Mouse (Mus musculus): ENCODE results near the gene Pip4k2b. TPM values are rescaled to one million over a fixed set of nuclear protein-coding genes. Genes with fewer than 3 reads are reported as not detected.

Pip4k2b gene
- total and polyA plus RNA-seq, 2 experiments from 2014 or later, result 5.2 to 166 TPM

DNA sequence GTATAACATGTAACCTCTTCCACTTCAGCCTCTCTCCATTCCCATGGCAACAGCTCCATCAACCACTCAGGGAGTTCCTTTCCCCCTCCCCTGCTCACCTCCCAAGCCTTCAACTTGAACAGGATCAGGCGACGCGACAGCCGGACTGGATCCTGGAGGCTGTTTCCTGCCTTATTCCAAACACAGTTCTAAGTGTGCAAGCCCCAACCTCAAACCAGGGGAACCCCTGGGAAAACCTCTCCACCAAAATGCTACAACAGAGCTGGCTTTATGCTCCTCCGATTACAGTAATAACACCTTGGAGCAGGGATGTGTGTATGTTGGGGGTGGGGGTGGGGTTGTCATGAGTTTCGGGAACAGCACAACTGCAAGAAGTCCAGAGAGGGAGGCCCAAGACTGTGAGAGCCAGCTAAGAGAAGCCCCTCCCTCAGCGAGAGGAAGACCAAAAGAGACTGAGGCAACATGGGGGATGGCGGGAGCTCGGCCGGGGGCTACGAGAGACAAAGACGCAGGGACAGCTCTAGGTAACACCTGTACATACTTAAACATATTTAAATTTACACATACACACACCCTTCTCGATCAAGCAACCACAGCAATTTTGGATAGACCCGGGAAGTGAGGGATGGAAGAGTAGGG, 46.5 kb downstream of the Pip4k2b start:
- H3K4me1 ChIP-seq (ENCODE audit: insufficient read depth, low read length), result peaks cover 34% of the 10 kb centered on the region
- WGBS, result 0% methylated on average over 14 of the region's 14 CpGs
- no peak for TF ChIP-seq CTCF (IDR thresholded peaks at IDR 0.05)
- no peaks in the 10 kb centered on the region for H3K36me3 ChIP-seq (ENCODE audit: insufficient read depth, low read length)
- H3K27ac ChIP-seq (ENCODE audit: low read depth, low read length), result peak overlapping the region; percentile 98
- peak overlapping the region; percentile 98 for H3K9ac ChIP-seq (replicated peaks; ENCODE audit: low read length, poor library complexity, severe bottlenecking)
- DNase-seq (ENCODE audit: low spot score) (peak; percentile 54), ATAC-seq (ENCODE audit: low FRiP score) (no peak)
- H3K9me3 ChIP-seq (ENCODE audit: low read length), result no peaks in the 10 kb centered on the region
- peak overlapping the region; percentile 83 for H3K4me3 ChIP-seq (ENCODE audit: low read depth, low read length)
- no peaks in the 10 kb centered on the region for H3K27me3 ChIP-seq (ENCODE audit: insufficient read depth, low read length)
- peak overlapping the region; percentile 83 for H3K4me2 ChIP-seq (ENCODE audit: low read depth, low read length, poor library complexity, severe bottlenecking)

GRCm38 (mm10) chr11:97697199-97697890, 47.2 kb downstream of the Pip4k2b start:
- WGBS, result 51% methylated on average over 11 of the region's 11 CpGs
- peaks cover 34% of the 10 kb centered on the region for H3K4me1 ChIP-seq (ENCODE audit: insufficient read depth, low read length)
- H3K36me3 ChIP-seq (ENCODE audit: insufficient read depth, low read length), result peaks cover 3% of the 10 kb centered on the region; the same call in 1 of the 2 replicates
- DNase-seq (ENCODE audit: low spot score) (no peak), ATAC-seq (ENCODE audit: low FRiP score) (no peak)
- TF ChIP-seq CTCF (IDR thresholded peaks at IDR 0.05), result no peak
- H3K4me2 ChIP-seq (ENCODE audit: low read depth, low read length, poor library complexity, severe bottlenecking), result peak overlapping the region; percentile 83
- H3K9me3 ChIP-seq (ENCODE audit: low read length), result no peaks in the 10 kb centered on the region
- H3K27me3 ChIP-seq (ENCODE audit: insufficient read depth, low read length), result no peaks in the 10 kb centered on the region
- H3K9ac ChIP-seq (replicated peaks; ENCODE audit: low read length, poor library complexity, severe bottlenecking), result peak overlapping the region; percentile 98
- H3K4me3 ChIP-seq (ENCODE audit: low read depth, low read length), result peak overlapping the region; percentile 83
- peak overlapping the region; percentile 98 for H3K27ac ChIP-seq (ENCODE audit: low read depth, low read length)

DNA sequence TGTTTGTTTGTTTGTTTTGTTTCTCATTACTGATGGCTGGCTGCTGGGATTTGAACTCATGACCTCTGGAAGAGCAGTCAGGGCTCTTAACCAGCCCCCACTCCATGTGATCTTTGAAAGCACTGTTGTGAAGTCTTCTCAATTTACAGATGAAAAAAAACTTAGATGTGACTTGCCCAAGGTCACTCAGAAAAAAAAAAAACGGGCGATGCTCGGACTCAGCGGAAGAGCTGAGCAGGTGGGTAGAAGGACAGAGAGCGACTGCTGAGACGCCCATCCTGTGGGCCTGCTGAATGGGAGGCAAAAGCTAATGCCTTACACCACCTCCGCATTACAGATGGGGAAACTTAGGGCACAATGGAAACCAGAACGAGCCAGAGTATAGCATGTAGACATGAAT, 47.8 kb downstream of the Pip4k2b start:
- WGBS, result 65% methylated on average over 8 of the region's 8 CpGs
- no peak for ATAC-seq (ENCODE audit: low FRiP score)
- peak overlapping the region; percentile 49 for H3K4me2 ChIP-seq (ENCODE audit: low read depth, low read length, poor library complexity, severe bottlenecking)
- H3K9ac ChIP-seq (replicated peaks; ENCODE audit: low read length, poor library complexity, severe bottlenecking), result no peak overlapping the region
- no peak overlapping the region for H3K4me3 ChIP-seq (ENCODE audit: low read depth, low read length)
- H3K9me3 ChIP-seq (ENCODE audit: low read length), result no peaks in the 10 kb centered on the region
- H3K27ac ChIP-seq (ENCODE audit: low read depth, low read length), result no peak overlapping the region
- peaks cover 30% of the 10 kb centered on the region for H3K4me1 ChIP-seq (ENCODE audit: insufficient read depth, low read length)
- H3K27me3 ChIP-seq (ENCODE audit: insufficient read depth, low read length), result no peaks in the 10 kb centered on the region
- DNase-seq (ENCODE audit: low spot score), result no peak
- TF ChIP-seq CTCF (IDR thresholded peaks at IDR 0.05), result no peak
- peaks cover 10% of the 10 kb centered on the region for H3K36me3 ChIP-seq (ENCODE audit: insufficient read depth, low read length)

- H3K27me3 ChIP-seq (ENCODE audit: insufficient read depth, low read length), result no peaks in the 10 kb centered on the region
- H3K4me3 ChIP-seq (ENCODE audit: low read depth, low read length), result peak overlapping the region; percentile 19
- no peak for TF ChIP-seq CTCF (IDR thresholded peaks at IDR 0.05)
- no peaks in the 10 kb centered on the region for H3K9me3 ChIP-seq (ENCODE audit: low read length)
- peaks cover 18% of the 10 kb centered on the region for H3K36me3 ChIP-seq (ENCODE audit: insufficient read depth, low read length)
- 17% methylated on average over 9 of the region's 9 CpGs for WGBS
- DNase-seq (ENCODE audit: low spot score) (no peak), ATAC-seq (ENCODE audit: low FRiP score) (no peak)
- peak overlapping the region; percentile 49 for H3K4me2 ChIP-seq (ENCODE audit: low read depth, low read length, poor library complexity, severe bottlenecking)
- peaks cover 25% of the 10 kb centered on the region for H3K4me1 ChIP-seq (ENCODE audit: insufficient read depth, low read length)
- H3K27ac ChIP-seq (ENCODE audit: low read depth, low read length), result peak overlapping the region; percentile 69
- peak overlapping the region; percentile 37 for H3K9ac ChIP-seq (replicated peaks; ENCODE audit: low read length, poor library complexity, severe bottlenecking)
Observed at GRCm38 (mm10) chr11:97695712-97696401, 48.6 kb downstream of the Pip4k2b start.

DNA sequence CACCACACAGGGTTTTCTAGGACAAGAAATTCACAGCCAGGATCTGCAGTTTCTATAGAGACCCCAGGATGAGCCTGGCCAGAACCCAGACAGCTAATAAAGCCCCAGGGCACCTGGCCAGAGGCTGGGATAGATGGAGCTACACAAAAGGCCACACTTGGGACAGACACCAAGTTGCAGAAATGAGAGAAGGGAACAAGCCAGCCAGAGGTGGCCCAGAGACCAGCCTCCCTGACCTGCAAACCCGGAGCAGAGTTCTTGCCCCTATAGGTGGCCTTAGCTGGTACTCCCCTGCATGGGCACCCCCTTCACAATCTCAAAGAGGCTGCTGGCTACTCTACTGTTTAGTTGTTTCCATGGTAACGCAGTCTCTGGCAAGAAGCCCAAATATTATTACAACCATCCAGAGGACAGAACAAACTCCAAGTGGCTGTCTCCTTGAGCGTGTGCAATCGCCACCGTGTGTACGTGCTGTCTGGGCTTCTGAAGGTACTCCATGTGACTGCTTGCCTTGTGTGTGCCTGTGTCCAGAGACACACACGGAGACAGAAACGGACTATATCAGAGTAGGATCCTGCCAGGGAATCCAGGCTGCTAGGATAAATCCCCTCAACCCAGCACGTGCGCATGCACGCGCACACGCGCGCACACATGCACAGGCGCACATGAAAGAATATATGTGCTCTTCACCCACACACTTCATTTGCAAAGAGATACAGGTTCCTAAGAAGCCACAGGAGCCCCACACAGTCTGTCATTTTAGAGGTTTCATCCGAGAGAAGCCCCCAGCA, 49.4 kb downstream of the Pip4k2b start:
- Histone ChIP-seq H3K4me2 (ENCODE audit: low read depth, low read length, poor library complexity, severe bottlenecking) (peak overlapping the region; percentile 49), H3K9ac (replicated peaks; ENCODE audit: low read length, poor library complexity, severe bottlenecking) (peak overlapping the region; percentile 37), H3K36me3 (ENCODE audit: insufficient read depth, low read length) (peaks cover 26% of the 10 kb centered on the region), H3K9me3 (ENCODE audit: low read length) (no peaks in the 10 kb centered on the region), H3K27ac (ENCODE audit: low read depth, low read length) (peak overlapping the region; percentile 69), H3K4me3 (ENCODE audit: low read depth, low read length) (peak overlapping the region; percentile 19), H3K27me3 (ENCODE audit: insufficient read depth, low read length) (no peaks in the 10 kb centered on the region), H3K4me1 (ENCODE audit: insufficient read depth, low read length) (peaks cover 25% of the 10 kb centered on the region)
- WGBS, result 20% methylated on average over 17 of the region's 17 CpGs
- TF ChIP-seq CTCF (IDR thresholded peaks at IDR 0.05), result no peak
- ATAC-seq (ENCODE audit: low FRiP score) (peak; percentile 25; the same call in 1 of the 2 replicates), DNase-seq (ENCODE audit: low spot score) (peak; percentile 91)
